Mouse (Mus musculus) forebrain, embryonic 11.5 days (tissue): Measurements from ENCODE around the gene Dmc1. TPM values are rescaled to one million over a fixed set of nuclear protein-coding genes. Genes with fewer than 3 reads are reported as not detected.

Experiments used
- ATAC-seq: fragments of 200-750 bp; cut with Nextera tagmentation; replicated peaks from 2 replicates; pipeline ENCODE4 v1.8.0; 2017; ENCODE audit warnings: moderate TSS enrichment; ENCODE audit not compliant: low FRiP score
- DNase-seq: peaks from one replicate; pipeline ENCODE4 v3.0.0-alpha.2; 2017; ENCODE audit warnings: low spot score
- H3K27ac ChIP-seq: fragments of 300-500 bp; sonication (generic); 2 replicates; pipeline ENCODE4 v1.5.1; 2014; ENCODE audit warnings: low read depth, low read length
- H3K27me3 ChIP-seq: fragments of 300-500 bp; sonication (generic); 2 replicates; pipeline ENCODE4 v1.6.1; 2014; ENCODE audit warnings: mild to moderate bottlenecking, low read length, mixed read lengths; ENCODE audit not compliant: control insufficient read depth, insufficient read depth
- H3K36me3 ChIP-seq: fragments of 300-500 bp; sonication (generic); 2 replicates; pipeline ENCODE4 v1.6.1; 2014; ENCODE audit warnings: mild to moderate bottlenecking, low read length, moderate library complexity, mixed read lengths; ENCODE audit not compliant: control insufficient read depth, insufficient read depth
- H3K4me1 ChIP-seq: fragments of 300-500 bp; sonication (generic); replicated peaks from 2 replicates; pipeline ENCODE4 v1.6.1; 2014; ENCODE audit warnings: low read length, mixed read lengths; ENCODE audit not compliant: control insufficient read depth, insufficient read depth
- H3K4me2 ChIP-seq: fragments of 300-500 bp; sonication (generic); 2 replicates; pipeline ENCODE4 v1.6.1; 2014; ENCODE audit warnings: low read depth, mild to moderate bottlenecking, low read length, moderate library complexity, mixed read lengths; ENCODE audit not compliant: severe bottlenecking
- H3K4me3 ChIP-seq: fragments of 300-500 bp; sonication (generic); 2 replicates; pipeline ENCODE4 v1.5.1; 2014; ENCODE audit warnings: low read depth, low read length
- H3K9ac ChIP-seq: fragments of 300-500 bp; sonication (generic); 2 replicates; pipeline ENCODE4 v1.6.1; 2014; ENCODE audit warnings: low read length
- H3K9me3 ChIP-seq: fragments of 300-500 bp; sonication (generic); 2 replicates; pipeline ENCODE4 v1.6.1; 2016; ENCODE audit warnings: low read length, mixed read lengths; ENCODE audit not compliant: control insufficient read depth
- WGBS: fragments of 180-500 bp; shearing (Covaris S2); extraction: QIAGEN DNeasy Blood & Tissue Kit; methylation state at CpG from one replicate; pipeline ENCODE4 v1.1.7; 2014; 5-methylcytosine and 5-hydroxymethylcytosine counted together
- polyA plus RNA-seq: library from polyadenylated mRNA; unstranded; fragments of >200 nt; fragmentation: Nextera tagmentation; extraction: Ambion mirVana; gene quantifications from 2 replicates; pipeline ENCODE4 v1.2.1, GENCODE M21; 2014

The Dmc1 gene
- polyA plus RNA-seq, 1 experiment from 2014 or later = 1.6 TPM

GRCm38 (mm10) chr15:79547289-79547820 lies 57.6 kb downstream of the Dmc1 start:
- Histone ChIP-seq H3K4me3 (peak overlapping the region; percentile 96), H3K36me3 (peaks cover 11% of the 10 kb centered on the region), H3K9ac (peak overlapping the region; percentile 99), H3K27ac (peak overlapping the region; percentile 94), H3K4me2 (peak overlapping the region; percentile 58), H3K27me3 (no peaks in the 10 kb centered on the region), H3K9me3 (no peaks in the 10 kb centered on the region), H3K4me1 (peaks cover 9% of the 10 kb centered on the region)
- ATAC-seq (no peak; the same call in 1 of the 2 replicates), DNase-seq (no peak)
- WGBS = 83% methylated on average over 17 of the region's 17 CpGs

GRCm38 (mm10) chr15:79546410-79547288 lies 58.3 kb downstream of the Dmc1 start, which contains the start of gene Ddx17:
TSS of gene Ddx17 (minus strand) at chr15:79546741.
- Histone ChIP-seq H3K9ac (peak within 1 kb of the TSS; percentile 99), H3K4me2 (peak within 1 kb of the TSS; percentile 83), H3K36me3 (peaks cover 14% of the 10 kb centered on the region), H3K4me1 (peaks cover 9% of the 10 kb centered on the region), H3K27ac (peak within 1 kb of the TSS; percentile 94), H3K27me3 (no peaks in the 10 kb centered on the region), H3K4me3 (peak within 1 kb of the TSS; percentile 96), H3K9me3 (no peaks in the 10 kb centered on the region)
- 2% methylated on average over 84 of the region's 84 CpGs for WGBS
- DNase-seq (peak; percentile 99), ATAC-seq (peak; percentile 97)

- DNase-seq = no peak
- peaks cover 9% of the 10 kb centered on the region for H3K4me1 ChIP-seq
- peaks cover 16% of the 10 kb centered on the region for H3K36me3 ChIP-seq
- H3K9me3 ChIP-seq = no peaks in the 10 kb centered on the region
- peak overlapping the region; percentile 99 for H3K9ac ChIP-seq
- H3K27ac ChIP-seq = peak overlapping the region; percentile 93
- ATAC-seq = peak; percentile 68
- WGBS = under 1% methylated on average over 45 of the region's 52 CpGs
- H3K4me2 ChIP-seq = peak overlapping the region; percentile 83
- no peaks in the 10 kb centered on the region for H3K27me3 ChIP-seq
- peak overlapping the region; percentile 96 for H3K4me3 ChIP-seq
Measured at GRCm38 (mm10) chr15:79545921-79546399, 58.9 kb downstream of the Dmc1 start.

- WGBS = 10% methylated on average over 3 of the region's 3 CpGs
- peak overlapping the region; percentile 83 for H3K4me2 ChIP-seq
- no peaks in the 10 kb centered on the region for H3K27me3 ChIP-seq
- no peaks in the 10 kb centered on the region for H3K9me3 ChIP-seq
- DNase-seq = no peak
- ATAC-seq = no peak
- H3K36me3 ChIP-seq = peaks cover 16% of the 10 kb centered on the region
- peak overlapping the region; percentile 96 for H3K4me3 ChIP-seq
- peaks cover 9% of the 10 kb centered on the region for H3K4me1 ChIP-seq
- peak overlapping the region; percentile 99 for H3K9ac ChIP-seq
- peak overlapping the region; percentile 93 for H3K27ac ChIP-seq
Measured at GRCm38 (mm10) chr15:79545496-79545895, 59.4 kb downstream of the Dmc1 start.

- no peak overlapping the region for H3K9ac ChIP-seq
- DNase-seq (no peak), ATAC-seq (no peak)
- H3K27ac ChIP-seq = no peak overlapping the region
- H3K4me2 ChIP-seq = peak overlapping the region; percentile 12; the same call in 1 of the 2 replicates
- peaks cover 19% of the 10 kb centered on the region for H3K36me3 ChIP-seq
- WGBS = 94% methylated on average over 3 of the region's 3 CpGs
- H3K4me1 ChIP-seq = peaks cover 9% of the 10 kb centered on the region
- no peak overlapping the region for H3K4me3 ChIP-seq
- no peaks in the 10 kb centered on the region for H3K9me3 ChIP-seq
- no peaks in the 10 kb centered on the region for H3K27me3 ChIP-seq
Measured at GRCm38 (mm10) chr15:79543968-79544367, 60.9 kb downstream of the Dmc1 start.

GRCm38 (mm10) chr15:79533796-79534195 lies 71.1 kb downstream of the Dmc1 start:
- H3K4me1 ChIP-seq = no peaks in the 10 kb centered on the region
- no peak for DNase-seq
- 95% methylated on average over 3 of the region's 3 CpGs for WGBS
- H3K9me3 ChIP-seq = no peaks in the 10 kb centered on the region
- peaks cover 35% of the 10 kb centered on the region for H3K36me3 ChIP-seq
- no peak overlapping the region for H3K4me2 ChIP-seq
- H3K9ac ChIP-seq = no peak overlapping the region
- no peak overlapping the region for H3K27ac ChIP-seq
- H3K27me3 ChIP-seq = no peaks in the 10 kb centered on the region
- no peak for ATAC-seq
- no peak overlapping the region for H3K4me3 ChIP-seq

- WGBS = 86% methylated on average over 7 of the region's 7 CpGs
- Histone ChIP-seq H3K9ac (no peak overlapping the region), H3K4me1 (no peaks in the 10 kb centered on the region), H3K9me3 (no peaks in the 10 kb centered on the region), H3K27me3 (no peaks in the 10 kb centered on the region), H3K4me3 (no peak overlapping the region), H3K36me3 (peaks cover 31% of the 10 kb centered on the region), H3K27ac (no peak overlapping the region), H3K4me2 (no peak overlapping the region)
- DNase-seq = no peak
- ATAC-seq = 0 out of 2 replicates have a peak, but pooled peaks have one; percentile 11
Measured at GRCm38 (mm10) chr15:79529935-79530334, 75.0 kb downstream of the Dmc1 start.

- H3K4me3 ChIP-seq = no peak overlapping the region
- DNase-seq (no peak), ATAC-seq (no peak)
- H3K36me3 ChIP-seq = peaks cover 25% of the 10 kb centered on the region
- no peaks in the 10 kb centered on the region for H3K4me1 ChIP-seq
- no peak overlapping the region for H3K27ac ChIP-seq
- no peaks in the 10 kb centered on the region for H3K9me3 ChIP-seq
- no peak overlapping the region for H3K9ac ChIP-seq
- no peak overlapping the region for H3K4me2 ChIP-seq
- 82% methylated on average over 5 of the region's 5 CpGs for WGBS
- H3K27me3 ChIP-seq = no peaks in the 10 kb centered on the region
Measured at GRCm38 (mm10) chr15:79527991-79528639, 76.8 kb downstream of the Dmc1 start.
